Mouse (Mus musculus) A20 (cell line): Measurements from ENCODE around the gene Nfu1.

Experiments
- DNase-seq: peaks from one replicate; pipeline ENCODE4 v3.0.0-alpha.2; 2011; ENCODE audit warnings: low read depth, low spot score

Gene Nfu1

GRCm38 (mm10) chr6:87070641-87071040, 61.6 kb downstream of the Nfu1 start:
- no peak for DNase-seq

- DNase-seq: no peak
Observed at GRCm38 (mm10) chr6:87072759-87073158, 63.7 kb downstream of the Nfu1 start.

- peak; percentile 88 for DNase-seq
Observed at GRCm38 (mm10) chr6:87075092-87075685, 66.2 kb downstream of the Nfu1 start.
